Mouse (Mus musculus) MEL (cell line): Measurements from ENCODE around the gene Reep1.

Source experiments
- CTCF ChIP-seq, 3 experiments: IDR thresholded peaks in 2 of 3; conservative IDR thresholded peaks in 1 of 3; 2 replicates each; pipeline ENCODE4 v1.5.1; 2011 to 2012; ENCODE audit warnings: low read length in 3 of 3, low read depth in 2 of 3, mild to moderate bottlenecking in 2 of 3, improper control_type of control experiment in 1 of 3, inconsistent platforms in 1 of 3, mixed read lengths in 1 of 3, moderate library complexity in 1 of 3; ENCODE audit not compliant: control insufficient read depth in 1 of 3, insufficient read depth in 1 of 3, poor library complexity in 1 of 3, severe bottlenecking in 1 of 3
- E2F4 ChIP-seq: IDR thresholded peaks from 2 replicates; pipeline ENCODE4 v1.6.1; 2011; ENCODE audit warnings: low read depth, low read length, improper control_type of control experiment, borderline replicate concordance
- EP300 ChIP-seq, 2 experiments: IDR thresholded peaks; 2 replicates each; pipeline ENCODE4 v1.6.1; 2011; ENCODE audit warnings: improper control_type of control experiment in 2 of 2, low read length in 2 of 2, low read depth in 1 of 2, mild to moderate bottlenecking in 1 of 2
- GABPA ChIP-seq: IDR thresholded peaks from 2 replicates; pipeline ENCODE4 v1.6.1; 2012; ENCODE audit warnings: low read depth, mild to moderate bottlenecking, inconsistent platforms, low read length, improper control_type of control experiment, moderate library complexity
- MAFK ChIP-seq: IDR thresholded peaks from 2 replicates; pipeline ENCODE4 v1.6.1; 2011; ENCODE audit warnings: low read depth, mild to moderate bottlenecking, low read length, improper control_type of control experiment, borderline replicate concordance
- MAX ChIP-seq: IDR thresholded peaks from 2 replicates; pipeline ENCODE4 v1.6.1; 2011; ENCODE audit warnings: low read length, improper control_type of control experiment
- MEF2A ChIP-seq: IDR thresholded peaks from 2 replicates; pipeline ENCODE4 v1.6.1; 2014; ENCODE audit warnings: low read depth, mild to moderate bottlenecking, inconsistent platforms, low read length, improper control_type of control experiment; ENCODE audit not compliant: poor library complexity, insufficient replicate concordance, severe bottlenecking; ENCODE audit errors: extremely low read depth
- POLR2A ChIP-seq, 2 experiments: IDR thresholded peaks; 2 replicates each; pipeline ENCODE4 v1.6.1; 2011 to 2012; ENCODE audit warnings: low read length in 2 of 2, mild to moderate bottlenecking in 2 of 2, control low read depth in 1 of 2, improper control_type of control experiment in 1 of 2, low read depth in 1 of 2, moderate library complexity in 1 of 2; ENCODE audit not compliant: control insufficient read depth in 1 of 2, insufficient read depth in 1 of 2, poor library complexity in 1 of 2
- SIN3A ChIP-seq: IDR thresholded peaks from 2 replicates; pipeline ENCODE4 v1.6.1; 2012; ENCODE audit warnings: low read length, improper control_type of control experiment, inconsistent platforms
- TAL1 ChIP-seq: IDR thresholded peaks from 2 replicates; pipeline ENCODE4 v1.6.1; 2012; ENCODE audit warnings: mild to moderate bottlenecking, inconsistent platforms, low read length, moderate library complexity, mixed read lengths
- TCF12 ChIP-seq: IDR thresholded peaks from 2 replicates; pipeline ENCODE4 v1.6.1; 2014; ENCODE audit warnings: low read depth, mild to moderate bottlenecking, inconsistent platforms, low read length, improper control_type of control experiment, moderate library complexity
- ZC3H11A ChIP-seq: IDR thresholded peaks from 2 replicates; pipeline ENCODE4 v1.6.1; 2012; ENCODE audit warnings: low read depth, mild to moderate bottlenecking, inconsistent platforms, low read length, improper control_type of control experiment
- ZKSCAN1 ChIP-seq: IDR thresholded peaks from 2 replicates; pipeline ENCODE4 v1.6.1; 2012; ENCODE audit warnings: low read depth, mild to moderate bottlenecking, inconsistent platforms, low read length, improper control_type of control experiment, moderate library complexity

DNA sequence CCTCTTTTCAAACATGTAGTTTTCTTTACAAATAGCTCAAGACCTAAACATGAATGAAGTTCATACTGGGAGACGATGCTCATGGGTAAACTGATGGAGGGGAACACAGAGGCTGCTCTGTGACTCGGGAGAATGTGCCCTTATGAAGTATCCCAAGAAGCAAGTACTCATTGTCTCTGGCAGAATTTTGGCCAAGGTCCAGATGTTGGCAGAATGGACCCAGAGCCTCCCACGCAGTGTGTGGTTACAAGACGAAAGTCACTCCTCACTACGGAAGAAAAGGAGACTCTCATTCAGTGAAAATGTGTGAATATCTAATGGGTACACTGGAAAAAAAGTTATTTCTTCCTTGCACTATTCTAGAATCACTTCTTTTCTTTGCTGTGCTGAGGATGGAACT lies 3.8 kb downstream of the Reep1 start:
- no peak for TF ChIP-seq MEF2A
- TF ChIP-seq EP300 (IDR thresholded peaks at IDR 0.05; ENCODE audit: low read depth in 1 of 2, low read length in 2 of 2): no peak
- no peak for TF ChIP-seq POLR2A (IDR thresholded peaks at IDR 0.05; ENCODE audit: control insufficient read depth in 1 of 2, insufficient read depth in 1 of 2, low read depth in 1 of 2, low read length in 2 of 2, poor library complexity in 1 of 2)
- no peak for TF ChIP-seq TCF12
- TF ChIP-seq MAX: no peak
- TF ChIP-seq GABPA: no peak
- no peak for TF ChIP-seq ZKSCAN1
- no peak for TF ChIP-seq MAFK
- no peak for TF ChIP-seq ZC3H11A
- TF ChIP-seq CTCF (IDR thresholded peaks at IDR 0.05 in 2 of 3, conservative IDR thresholded peaks at IDR 0.05 in 1 of 3; ENCODE audit: control insufficient read depth in 1 of 3, insufficient read depth in 1 of 3, low read depth in 2 of 3, low read length in 3 of 3, poor library complexity in 1 of 3, severe bottlenecking in 1 of 3): no peak
- no peak for TF ChIP-seq TAL1
- no peak for TF ChIP-seq E2F4
- TF ChIP-seq SIN3A: no peak
